Mouse (Mus musculus): ENCODE data around the gene Frmd6. TPM values are rescaled to one million over a fixed set of nuclear protein-coding genes. Genes with fewer than 3 reads are reported as not detected.

Gene Frmd6
- polyA plus RNA-seq, 1 experiment from 2014 or later, result 14.4 TPM

- 45% methylated on average over 16 of the region's 16 CpGs for WGBS
- Histone ChIP-seq H3K9me3 (no peaks in the 10 kb centered on the region), H3K36me3 (no peaks in the 10 kb centered on the region), H3K27ac (no peak overlapping the region), H3K4me2 (replicated peaks) (no peak overlapping the region), H3K27me3 (replicated peaks) (no peaks in the 10 kb centered on the region), H3K4me3 (replicated peaks) (no peak overlapping the region), H3K9ac (no peak overlapping the region), H3K4me1 (replicated peaks) (peaks cover 14% of the 10 kb centered on the region)
- ATAC-seq, result no peak
These were observed 30.5 kb upstream of the Frmd6 start for GRCm38 (mm10) chr12:70794543-70795388.

- 89% methylated on average over 3 of the region's 3 CpGs for WGBS
- H3K36me3 ChIP-seq, result no peaks in the 10 kb centered on the region
- no peak overlapping the region for H3K4me2 ChIP-seq (replicated peaks)
- no peaks in the 10 kb centered on the region for H3K27me3 ChIP-seq (replicated peaks)
- H3K27ac ChIP-seq, result no peak overlapping the region
- no peak for ATAC-seq
- peaks cover 14% of the 10 kb centered on the region for H3K4me1 ChIP-seq (replicated peaks)
- no peak overlapping the region for H3K4me3 ChIP-seq (replicated peaks)
- H3K9me3 ChIP-seq, result no peaks in the 10 kb centered on the region
- no peak overlapping the region for H3K9ac ChIP-seq
These were observed 30.0 kb upstream of the Frmd6 start for GRCm38 (mm10) chr12:70795389-70795711.

- no peaks in the 10 kb centered on the region for H3K36me3 ChIP-seq
- 67% methylated on average over 8 of the region's 8 CpGs for WGBS
- no peak overlapping the region for H3K4me2 ChIP-seq (replicated peaks)
- H3K27ac ChIP-seq, result no peak overlapping the region
- no peak for ATAC-seq
- peaks cover 14% of the 10 kb centered on the region for H3K4me1 ChIP-seq (replicated peaks)
- H3K4me3 ChIP-seq (replicated peaks), result no peak overlapping the region
- H3K9me3 ChIP-seq, result no peaks in the 10 kb centered on the region
- H3K9ac ChIP-seq, result no peak overlapping the region
- no peaks in the 10 kb centered on the region for H3K27me3 ChIP-seq (replicated peaks)
These were observed 26.8 kb upstream of the Frmd6 start for GRCm38 (mm10) chr12:70798496-70798895.

- Histone ChIP-seq H3K4me3 (replicated peaks) (no peak overlapping the region), H3K36me3 (no peaks in the 10 kb centered on the region), H3K4me1 (replicated peaks) (peaks cover 14% of the 10 kb centered on the region), H3K9me3 (no peaks in the 10 kb centered on the region), H3K9ac (no peak overlapping the region), H3K27ac (no peak overlapping the region), H3K27me3 (replicated peaks) (no peaks in the 10 kb centered on the region), H3K4me2 (replicated peaks) (peak overlapping the region; percentile 37)
- ATAC-seq, result peak; percentile 88
- 25% methylated on average over 19 of the region's 19 CpGs for WGBS
These were observed 25.9 kb upstream of the Frmd6 start for GRCm38 (mm10) chr12:70799231-70800002.

GRCm38 (mm10) chr12:70800086-70800485 lies 25.2 kb upstream of the Frmd6 start:
- no peak for ATAC-seq

GRCm38 (mm10) chr12:70801361-70801760 lies 24.0 kb upstream of the Frmd6 start:
- no peak overlapping the region for H3K4me3 ChIP-seq (replicated peaks)
- H3K9ac ChIP-seq, result no peak overlapping the region
- H3K36me3 ChIP-seq, result no peaks in the 10 kb centered on the region
- peaks cover 10% of the 10 kb centered on the region for H3K4me1 ChIP-seq (replicated peaks)
- H3K4me2 ChIP-seq (replicated peaks), result no peak overlapping the region
- WGBS, result 64% methylated on average over 8 of the region's 8 CpGs
- no peak overlapping the region for H3K27ac ChIP-seq
- ATAC-seq, result no peak
- no peaks in the 10 kb centered on the region for H3K9me3 ChIP-seq
- H3K27me3 ChIP-seq (replicated peaks), result no peaks in the 10 kb centered on the region

More at GRCm38 (mm10) chr12:70800086-70800485, 25.2 kb upstream of the Frmd6 start:
- Histone ChIP-seq H3K27me3 (replicated peaks) (no peaks in the 10 kb centered on the region), H3K9ac (no peak overlapping the region), H3K9me3 (no peaks in the 10 kb centered on the region), H3K27ac (no peak overlapping the region), H3K4me1 (replicated peaks) (peaks cover 12% of the 10 kb centered on the region), H3K36me3 (no peaks in the 10 kb centered on the region), H3K4me2 (replicated peaks) (no peak overlapping the region), H3K4me3 (replicated peaks) (no peak overlapping the region)
- WGBS, result 76% methylated on average over 8 of the region's 8 CpGs

- no peak overlapping the region for H3K9ac ChIP-seq
- H3K4me2 ChIP-seq (replicated peaks), result no peak overlapping the region
- H3K27ac ChIP-seq, result no peak overlapping the region
- no peak overlapping the region for H3K4me3 ChIP-seq (replicated peaks)
- no peaks in the 10 kb centered on the region for H3K9me3 ChIP-seq
- H3K36me3 ChIP-seq, result no peaks in the 10 kb centered on the region
- ATAC-seq, result no peak
- no peaks in the 10 kb centered on the region for H3K27me3 ChIP-seq (replicated peaks)
- H3K4me1 ChIP-seq (replicated peaks), result peaks cover 10% of the 10 kb centered on the region
- 69% methylated on average over 4 of the region's 4 CpGs for whole genome bisulfite sequencing
These were observed 21.8 kb upstream of the Frmd6 start for GRCm38 (mm10) chr12:70803494-70803893.

- WGBS, result 62% methylated on average over 2 of the region's 2 CpGs
- no peaks in the 10 kb centered on the region for H3K4me1 ChIP-seq (replicated peaks)
- H3K27ac ChIP-seq, result no peak overlapping the region
- H3K27me3 ChIP-seq (replicated peaks), result no peaks in the 10 kb centered on the region
- no peaks in the 10 kb centered on the region for H3K9me3 ChIP-seq
- no peak for ATAC-seq
- H3K36me3 ChIP-seq, result no peaks in the 10 kb centered on the region
- no peak overlapping the region for H3K4me3 ChIP-seq (replicated peaks)
- H3K9ac ChIP-seq, result no peak overlapping the region
- no peak overlapping the region for H3K4me2 ChIP-seq (replicated peaks)
These were observed 20.3 kb upstream of the Frmd6 start for GRCm38 (mm10) chr12:70804989-70805388.

GRCm38 (mm10) chr12:70807543-70807942 lies 17.8 kb upstream of the Frmd6 start:
- Histone ChIP-seq H3K36me3 (no peaks in the 10 kb centered on the region), H3K4me2 (replicated peaks) (no peak overlapping the region), H3K4me1 (replicated peaks) (0 out of 2 replicates have a peak, but pooled peaks cover 3% of the 10 kb centered on the region), H3K4me3 (replicated peaks) (no peak overlapping the region), H3K27me3 (replicated peaks) (no peaks in the 10 kb centered on the region), H3K9me3 (no peaks in the 10 kb centered on the region), H3K27ac (no peak overlapping the region), H3K9ac (no peak overlapping the region)
- ATAC-seq, result no peak
- 53% methylated on average over 5 of the region's 5 CpGs for WGBS

- Histone ChIP-seq H3K27me3 (replicated peaks) (no peaks in the 10 kb centered on the region), H3K4me2 (replicated peaks) (no peak overlapping the region), H3K4me3 (replicated peaks) (no peak overlapping the region), H3K4me1 (replicated peaks) (peaks cover 6% of the 10 kb centered on the region), H3K9ac (no peak overlapping the region), H3K27ac (no peak overlapping the region), H3K36me3 (no peaks in the 10 kb centered on the region), H3K9me3 (no peaks in the 10 kb centered on the region)
- no peak for ATAC-seq
- 64% methylated on average over 6 of the region's 6 CpGs for WGBS
These were observed 17.3 kb upstream of the Frmd6 start for GRCm38 (mm10) chr12:70807975-70808374.

- no peak for ATAC-seq
- H3K9me3 ChIP-seq, result no peaks in the 10 kb centered on the region
- WGBS, result 75% methylated on average over 2 of the region's 2 CpGs
These were observed 15.4 kb upstream of the Frmd6 start for GRCm38 (mm10) chr12:70809957-70810356.

GRCm38 (mm10) chr12:70811772-70812171 lies 13.5 kb upstream of the Frmd6 start:
- Histone ChIP-seq H3K4me1 (replicated peaks) (peaks cover 7% of the 10 kb centered on the region), H3K9me3 (no peaks in the 10 kb centered on the region), H3K27me3 (replicated peaks) (no peaks in the 10 kb centered on the region), H3K9ac (no peak overlapping the region), H3K4me3 (replicated peaks) (no peak overlapping the region), H3K4me2 (replicated peaks) (no peak overlapping the region), H3K27ac (peak overlapping the region; percentile 9), H3K36me3 (no peaks in the 10 kb centered on the region)
- no peak for ATAC-seq
- WGBS, result 55% methylated on average over 6 of the region's 6 CpGs

More at GRCm38 (mm10) chr12:70809957-70810356, 15.4 kb upstream of the Frmd6 start:
- Histone ChIP-seq H3K27me3 (replicated peaks) (no peaks in the 10 kb centered on the region), H3K4me2 (replicated peaks) (no peak overlapping the region), H3K4me3 (replicated peaks) (no peak overlapping the region), H3K36me3 (no peaks in the 10 kb centered on the region), H3K27ac (no peak overlapping the region), H3K9ac (no peak overlapping the region), H3K4me1 (replicated peaks) (peaks cover 7% of the 10 kb centered on the region)

Data from intestine, embryonic 15.5 days (tissue).